Mouse (Mus musculus): ENCODE measurements around the gene Olfr355. TPM values are rescaled to one million over a fixed set of nuclear protein-coding genes. Genes with fewer than 3 reads are reported as not detected.

Gene Olfr355
- not detected in 2 replicates for polyA plus RNA-seq (2016; fragmentation: Nextera tagmentation; extraction: Ambion mirVana)

DNA sequence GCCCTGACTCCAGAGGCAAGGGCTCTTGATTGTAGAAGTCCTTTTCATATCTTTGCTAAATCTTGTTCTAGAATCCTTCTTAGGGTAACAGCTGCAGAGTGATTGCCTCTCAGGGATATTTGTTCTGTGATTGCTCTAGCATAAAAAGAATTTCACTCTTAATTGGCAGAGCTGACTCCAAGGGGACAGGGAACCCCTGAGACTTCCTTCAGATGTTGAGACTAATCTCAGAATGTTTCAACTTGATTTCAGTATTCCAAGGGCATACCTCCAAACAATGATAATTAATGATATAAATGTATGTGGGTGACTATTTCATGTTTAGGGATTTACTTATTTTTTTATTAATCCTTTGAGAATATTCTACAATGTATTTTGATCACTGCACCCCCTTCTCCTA, at the start of gene Olfr355:
Olfr355 (minus strand) TSS at position 101 of the 400 bp plus-strand sequence.
- Histone ChIP-seq H3K4me1 (no peaks in the 10 kb centered on the region), H3K9me3 (replicated peaks) (peaks cover 44% of the 10 kb centered on the region), H3K27ac (replicated peaks) (no peak within 1 kb of the TSS), H3K4me3 (no peak within 1 kb of the TSS), H3K27me3 (ENCODE audit: low read depth, poor library complexity, severe bottlenecking) (no peaks in the 10 kb centered on the region), H3K36me3 (no peaks in the 10 kb centered on the region)
- DNase-seq (ENCODE audit: low spot score): no peak

DNA sequence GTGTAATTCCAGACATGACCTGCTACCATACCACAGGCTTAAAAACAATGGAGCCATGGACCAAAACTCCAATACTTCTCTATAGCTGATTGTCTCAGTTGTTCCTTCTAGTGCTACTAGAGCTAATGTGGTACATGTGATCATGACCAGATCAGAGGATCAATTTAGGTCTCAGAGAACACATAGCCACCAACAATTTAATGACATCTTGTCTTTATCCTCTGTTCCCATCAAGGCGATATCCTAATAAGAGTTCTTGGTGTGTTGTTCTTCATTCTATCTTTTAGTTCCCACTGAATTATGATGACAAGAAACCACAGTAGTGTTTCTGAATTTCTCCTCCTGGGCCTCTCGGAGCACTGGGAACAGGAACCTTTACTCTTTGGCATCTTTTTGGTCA, 8.1 kb upstream of the Olfr355 start, which contains the start of gene Olfr356:
Olfr356 (plus strand) TSS at position 301 of the 400 bp plus-strand sequence.
- H3K36me3 ChIP-seq: no peaks in the 10 kb centered on the region
- peaks cover 40% of the 10 kb centered on the region for H3K9me3 ChIP-seq (replicated peaks)
- no peak for DNase-seq (ENCODE audit: low spot score)
- WGBS: 81% methylated on average over 2 of the region's 2 CpGs
- H3K4me1 ChIP-seq: no peaks in the 10 kb centered on the region
- H3K4me3 ChIP-seq: no peak within 1 kb of the TSS
- H3K27me3 ChIP-seq (ENCODE audit: low read depth, poor library complexity, severe bottlenecking): no peaks in the 10 kb centered on the region
- H3K27ac ChIP-seq (replicated peaks): no peak within 1 kb of the TSS

DNA sequence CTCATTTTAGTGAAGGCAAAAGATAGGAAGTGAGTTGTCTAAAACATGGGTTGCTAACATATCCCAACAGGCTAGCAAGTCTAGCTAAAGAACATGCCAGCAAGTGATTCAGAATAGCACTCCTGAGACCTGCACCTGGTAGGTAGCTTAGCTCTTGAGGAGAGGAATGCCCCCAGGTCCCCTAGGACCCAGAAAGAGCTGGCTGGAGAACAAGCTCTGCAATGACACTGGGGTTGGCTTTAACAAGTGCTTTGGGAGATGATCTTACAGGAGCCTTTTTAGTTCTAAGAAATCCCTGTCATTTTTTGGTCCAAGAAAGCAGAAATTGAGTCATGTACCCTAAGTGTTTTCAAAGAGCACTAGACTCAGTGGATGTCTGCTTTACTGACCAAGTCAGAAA, 23.3 kb downstream of the Olfr355 start, which contains the start of gene Olfr354:
Olfr354 (plus strand) TSS at position 301 of the 400 bp plus-strand sequence.
- H3K9me3 ChIP-seq (replicated peaks): peaks cover 41% of the 10 kb centered on the region
- H3K4me1 ChIP-seq: no peaks in the 10 kb centered on the region
- H3K4me3 ChIP-seq: no peak within 1 kb of the TSS
- H3K27me3 ChIP-seq (ENCODE audit: low read depth, poor library complexity, severe bottlenecking): no peaks in the 10 kb centered on the region
- H3K36me3 ChIP-seq: no peaks in the 10 kb centered on the region
- no peak within 1 kb of the TSS for H3K27ac ChIP-seq (replicated peaks)
- no peak for DNase-seq (ENCODE audit: low spot score)

DNA sequence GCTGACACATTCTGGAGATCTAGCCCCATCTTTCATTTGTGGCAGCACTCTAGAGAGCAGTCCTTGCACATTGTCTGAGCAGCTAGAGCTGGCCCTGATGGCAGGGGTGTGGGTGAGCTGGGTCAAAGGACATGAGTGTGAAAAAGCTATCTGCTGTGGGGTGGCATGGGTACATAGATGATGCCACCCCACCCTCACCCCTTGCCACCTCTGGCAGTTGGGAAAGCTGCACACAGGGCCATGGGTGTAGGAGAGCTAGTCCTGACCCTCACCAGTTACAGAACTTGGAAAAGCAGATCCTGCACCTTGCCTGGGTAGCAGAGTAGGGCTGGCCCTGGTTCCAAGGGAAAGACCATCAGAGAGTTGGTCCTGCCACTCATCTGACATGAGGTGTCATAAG, 31.6 kb downstream of the Olfr355 start:
- Histone ChIP-seq H3K27ac (replicated peaks) (no peak overlapping the region), H3K4me1 (no peaks in the 10 kb centered on the region), H3K4me3 (no peak overlapping the region), H3K36me3 (no peaks in the 10 kb centered on the region), H3K27me3 (ENCODE audit: low read depth, poor library complexity, severe bottlenecking) (no peaks in the 10 kb centered on the region), H3K9me3 (replicated peaks) (peaks cover 46% of the 10 kb centered on the region)
- no peak for DNase-seq (ENCODE audit: low spot score)

DNA sequence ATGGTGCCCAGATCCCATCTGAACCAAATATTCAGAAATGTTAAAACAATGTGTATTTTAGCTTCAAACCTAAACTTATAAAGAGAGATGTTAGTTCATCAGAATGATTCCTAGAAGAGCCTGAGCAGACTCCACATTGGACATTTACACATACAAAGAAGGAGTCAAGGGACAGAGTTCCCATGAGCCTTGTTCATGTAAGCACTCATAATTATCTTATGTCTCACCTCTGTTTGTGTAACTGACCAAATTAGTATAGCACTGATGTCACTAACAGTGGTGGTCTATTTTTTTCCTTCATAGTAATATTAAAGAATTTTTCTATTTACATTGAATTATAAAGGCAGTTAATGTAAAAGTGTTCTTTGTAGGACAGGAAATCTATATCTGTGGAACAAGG, 35.9 kb downstream of the Olfr355 start, which contains the start of gene Olfr353:
Olfr353 (minus strand) TSS at position 101 of the 400 bp plus-strand sequence.
- Histone ChIP-seq H3K4me3 (no peak within 1 kb of the TSS), H3K4me1 (no peaks in the 10 kb centered on the region), H3K9me3 (replicated peaks) (peaks cover 36% of the 10 kb centered on the region), H3K27ac (replicated peaks) (no peak within 1 kb of the TSS), H3K36me3 (no peaks in the 10 kb centered on the region), H3K27me3 (ENCODE audit: low read depth, poor library complexity, severe bottlenecking) (no peaks in the 10 kb centered on the region)
- DNase-seq (ENCODE audit: low spot score): no peak

Other genes starting within 250 kb of the Olfr355 start
- gene Olfr346, start 243.1 kb downstream of the Olfr355 start, polyA plus RNA-seq (2016; fragmentation: Nextera tagmentation; extraction: Ambion mirVana): not detected in 2 replicates
- gene Olfr347, start 197.0 kb downstream of the Olfr355 start, polyA plus RNA-seq (2016; fragmentation: Nextera tagmentation; extraction: Ambion mirVana): not detected in 2 replicates
- gene Olfr348, start 144.6 kb downstream of the Olfr355 start, polyA plus RNA-seq (2016; fragmentation: Nextera tagmentation; extraction: Ambion mirVana): not detected in 2 replicates
- not detected in 2 replicates for gene Olfr50, start 138.4 kb downstream of the Olfr355 start, polyA plus RNA-seq (2016; fragmentation: Nextera tagmentation; extraction: Ambion mirVana)
- not detected in 2 replicates for gene Olfr3, start 111.9 kb downstream of the Olfr355 start, polyA plus RNA-seq (2016; fragmentation: Nextera tagmentation; extraction: Ambion mirVana)
- gene Olfr350, start 82.6 kb downstream of the Olfr355 start, polyA plus RNA-seq (2016; fragmentation: Nextera tagmentation; extraction: Ambion mirVana): not detected in 2 replicates
- gene Olfr351, start 66.2 kb downstream of the Olfr355 start, polyA plus RNA-seq (2016; fragmentation: Nextera tagmentation; extraction: Ambion mirVana): not detected in 2 replicates
- gene Olfr352, start 60.4 kb downstream of the Olfr355 start, polyA plus RNA-seq (2016; fragmentation: Nextera tagmentation; extraction: Ambion mirVana): not detected in 2 replicates
- not detected in 2 replicates for gene Olfr353, start 36.0 kb downstream of the Olfr355 start, polyA plus RNA-seq (2016; fragmentation: Nextera tagmentation; extraction: Ambion mirVana)
- gene Olfr354, start 23.2 kb downstream of the Olfr355 start, polyA plus RNA-seq (2016; fragmentation: Nextera tagmentation; extraction: Ambion mirVana): not detected in 2 replicates
- gene Olfr356, start 8.2 kb upstream of the Olfr355 start, polyA plus RNA-seq (2016; fragmentation: Nextera tagmentation; extraction: Ambion mirVana): not detected in 2 replicates
- not detected in 2 replicates for gene Olfr357, start 64.9 kb upstream of the Olfr355 start, polyA plus RNA-seq (2016; fragmentation: Nextera tagmentation; extraction: Ambion mirVana)
- gene Olfr358, start 80.4 kb upstream of the Olfr355 start, polyA plus RNA-seq (2016; fragmentation: Nextera tagmentation; extraction: Ambion mirVana): not detected in 2 replicates
- not detected in 2 replicates for gene Olfr360, start 136.8 kb upstream of the Olfr355 start, polyA plus RNA-seq (2016; fragmentation: Nextera tagmentation; extraction: Ambion mirVana)
- not detected in 2 replicates for gene Olfr361, start 160.4 kb upstream of the Olfr355 start, polyA plus RNA-seq (2016; fragmentation: Nextera tagmentation; extraction: Ambion mirVana)
- not detected in 2 replicates for gene Olfr362, start 189.0 kb upstream of the Olfr355 start, polyA plus RNA-seq (2016; fragmentation: Nextera tagmentation; extraction: Ambion mirVana)
- not detected in 2 replicates for gene Olfr364-ps1, start 210.4 kb upstream of the Olfr355 start, polyA plus RNA-seq (2016; fragmentation: Nextera tagmentation; extraction: Ambion mirVana)

Measured in midbrain, embryonic 10.5 days (tissue).